Mouse (Mus musculus) heart, embryonic 14.5 days (tissue): ENCODE results near the gene Eif1. TPM values are rescaled to one million over a fixed set of nuclear protein-coding genes. Genes with fewer than 3 reads are reported as not detected.

Source experiments
- ATAC-seq: fragments of 200-750 bp; cut with Nextera tagmentation; 2 replicates; pipeline ENCODE4 v1.8.0; 2017; ENCODE audit warnings: low read depth, moderate TSS enrichment; ENCODE audit not compliant: insufficient number of reproducible peaks, insufficient read depth, low FRiP score
- H3K27ac ChIP-seq, 2 experiments: fragments of 200-500 bp in 1 of 2; fragments of 300-500 bp in 1 of 2; sonication (generic) in 1 of 2; replicated peaks in 1 of 2; 2 replicates each; pipeline ENCODE4 v1.5.1; 2012 to 2014; ENCODE audit warnings: low read depth in 2 of 2, low read length in 2 of 2, control low read depth in 1 of 2, mild to moderate bottlenecking in 1 of 2, mixed read lengths in 1 of 2; ENCODE audit not compliant: control insufficient read depth in 1 of 2, insufficient read depth in 1 of 2
- H3K27me3 ChIP-seq: fragments of 300-500 bp; sonication (generic); 2 replicates; pipeline ENCODE4 v1.6.1; 2014; ENCODE audit warnings: mild to moderate bottlenecking, low read length, control low read depth; ENCODE audit not compliant: control insufficient read depth, insufficient read depth
- H3K36me3 ChIP-seq: fragments of 300-500 bp; sonication (generic); 2 replicates; pipeline ENCODE4 v1.6.1; 2014; ENCODE audit warnings: mild to moderate bottlenecking, control low read depth, low read length, mixed read lengths; ENCODE audit not compliant: control insufficient read depth, insufficient read depth
- H3K4me1 ChIP-seq, 2 experiments: fragments of 200-500 bp in 1 of 2; fragments of 300-500 bp in 1 of 2; sonication (generic) in 1 of 2; 2 replicates each; pipeline ENCODE4 v1.6.1; 2012 to 2014; ENCODE audit warnings: low read length in 2 of 2, control low read depth in 1 of 2, mixed read lengths in 1 of 2; ENCODE audit not compliant: control insufficient read depth in 2 of 2, insufficient read depth in 2 of 2
- H3K4me2 ChIP-seq: fragments of 300-500 bp; sonication (generic); 2 replicates; pipeline ENCODE4 v1.6.1; 2014; ENCODE audit warnings: mild to moderate bottlenecking, low read length
- H3K4me3 ChIP-seq, 2 experiments: fragments of 200-500 bp in 1 of 2; fragments of 300-500 bp in 1 of 2; sonication (generic) in 1 of 2; 2 replicates each; pipeline ENCODE4 v1.5.1; 2012 to 2014; ENCODE audit warnings: low read length in 2 of 2, mild to moderate bottlenecking in 2 of 2, control low read depth in 1 of 2, low read depth in 1 of 2, moderate library complexity in 1 of 2; ENCODE audit not compliant: control insufficient read depth in 1 of 2, insufficient read depth in 1 of 2
- H3K9ac ChIP-seq: fragments of 300-500 bp; sonication (generic); 2 replicates; pipeline ENCODE4 v1.6.1; 2014; ENCODE audit warnings: mild to moderate bottlenecking, low read length
- H3K9me3 ChIP-seq: fragments of 300-500 bp; sonication (generic); 2 replicates; pipeline ENCODE4 v1.6.1; 2016; ENCODE audit warnings: low read length, control low read depth; ENCODE audit not compliant: control insufficient read depth
- whole genome bisulfite sequencing: fragments of 180-500 bp; shearing (Covaris S2); extraction: QIAGEN DNeasy Blood & Tissue Kit; methylation state at CpG from one replicate; pipeline ENCODE4 v1.1.7; 2014; 5-methylcytosine and 5-hydroxymethylcytosine counted together
- polyA plus RNA-seq: library from polyadenylated mRNA; unstranded; fragments of >200 nt; fragmentation: Nextera tagmentation; extraction: Ambion mirVana; gene quantifications from 2 replicates; pipeline ENCODE4 v1.2.1, GENCODE M21; 2014

Eif1 gene
- polyA plus RNA-seq, 1 experiment from 2014 or later: 1,900 TPM

DNA sequence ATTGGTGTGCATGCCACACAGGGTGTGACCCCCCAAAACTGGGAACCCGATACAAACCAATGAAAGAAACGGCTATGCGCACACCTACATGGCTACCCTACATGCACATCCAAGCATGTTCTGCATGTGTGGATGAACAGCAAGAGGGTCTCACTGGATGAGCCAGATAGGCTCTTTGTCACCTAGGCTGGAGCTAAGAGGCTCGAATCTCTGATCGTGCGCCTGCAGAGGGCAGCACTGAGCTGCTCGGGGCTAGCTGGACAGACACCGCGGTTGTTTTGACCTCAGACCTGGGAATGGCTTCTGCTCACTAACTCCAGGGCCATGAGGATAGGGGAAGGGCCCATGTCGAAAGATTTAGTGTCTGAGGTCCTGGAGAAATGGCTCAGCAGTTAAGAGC, 37.1 kb upstream of the Eif1 start:
- Histone ChIP-seq H3K27me3 (no peaks in the 10 kb centered on the region), H3K4me1 (no peaks in the 10 kb centered on the region), H3K9ac (no peak overlapping the region), H3K4me2 (no peak overlapping the region), H3K36me3 (no peaks in the 10 kb centered on the region), H3K27ac (no peak overlapping the region), H3K9me3 (no peaks in the 10 kb centered on the region), H3K4me3 (no peak overlapping the region)
- 23% methylated on average over 10 of the region's 10 CpGs for WGBS
- ATAC-seq: no peak

DNA sequence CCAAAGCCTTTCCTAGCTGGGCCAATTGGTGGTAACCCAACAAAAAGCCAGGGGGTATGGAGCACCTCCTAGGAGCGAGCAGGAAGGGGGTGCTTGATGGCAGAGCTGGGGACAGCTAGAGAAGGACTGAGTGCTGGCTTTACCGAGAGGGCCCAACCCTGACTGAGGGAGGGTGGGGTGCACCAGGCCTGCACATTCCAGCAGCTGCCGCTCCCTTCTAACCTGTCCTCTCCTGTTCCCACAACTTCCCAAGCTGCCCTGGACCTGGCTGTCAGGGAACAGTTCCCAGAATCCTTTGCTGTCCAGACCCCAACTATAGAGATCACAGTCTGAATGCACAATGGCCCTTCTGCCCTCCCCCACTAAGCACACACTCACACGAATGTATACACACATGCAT, 34.7 kb upstream of the Eif1 start:
- no peaks in the 10 kb centered on the region for H3K36me3 ChIP-seq
- no peak overlapping the region for H3K4me2 ChIP-seq
- ATAC-seq: no peak
- no peaks in the 10 kb centered on the region for H3K9me3 ChIP-seq
- H3K9ac ChIP-seq: no peak overlapping the region
- no peaks in the 10 kb centered on the region for H3K27me3 ChIP-seq
- WGBS: 85% methylated on average over 4 of the region's 4 CpGs
- no peak overlapping the region for H3K4me3 ChIP-seq
- H3K4me1 ChIP-seq: peaks cover 3 to 9% of the 10 kb centered on the region in 2 experiments; a peak in 1 of 4 replicates
- no peak overlapping the region for H3K27ac ChIP-seq

DNA sequence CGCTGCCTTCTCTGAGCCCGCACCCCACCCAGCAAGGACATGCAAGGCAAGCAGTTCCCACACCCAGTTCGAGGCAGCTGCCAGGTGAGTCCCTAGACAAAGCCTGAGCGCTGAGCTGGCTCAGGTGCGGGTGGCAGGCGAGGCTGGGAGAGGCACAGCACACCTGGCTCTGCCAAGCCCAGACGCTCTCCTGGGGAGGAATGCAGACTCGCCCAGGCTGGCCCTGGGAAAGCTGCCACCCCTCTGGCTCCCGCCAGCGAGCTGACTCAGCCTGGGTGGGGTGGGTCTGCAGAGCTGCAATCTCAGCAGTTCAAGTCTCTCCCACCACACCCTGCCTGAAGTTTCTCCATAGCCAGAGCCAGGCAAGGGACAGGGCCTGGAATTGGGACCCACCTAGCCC, 32.7 kb upstream of the Eif1 start:
- H3K9me3 ChIP-seq: no peaks in the 10 kb centered on the region
- H3K27ac ChIP-seq: no peak overlapping the region
- no peak for ATAC-seq
- H3K4me3 ChIP-seq: no peak overlapping the region
- WGBS: 38% methylated on average over 10 of the region's 10 CpGs
- no peaks in the 10 kb centered on the region for H3K36me3 ChIP-seq
- H3K4me2 ChIP-seq: no peak overlapping the region
- no peaks in the 10 kb centered on the region for H3K27me3 ChIP-seq
- H3K9ac ChIP-seq: no peak overlapping the region
- peaks cover 12 to 17% of the 10 kb centered on the region in 2 experiments; a peak in 3 of 4 replicates for H3K4me1 ChIP-seq

DNA sequence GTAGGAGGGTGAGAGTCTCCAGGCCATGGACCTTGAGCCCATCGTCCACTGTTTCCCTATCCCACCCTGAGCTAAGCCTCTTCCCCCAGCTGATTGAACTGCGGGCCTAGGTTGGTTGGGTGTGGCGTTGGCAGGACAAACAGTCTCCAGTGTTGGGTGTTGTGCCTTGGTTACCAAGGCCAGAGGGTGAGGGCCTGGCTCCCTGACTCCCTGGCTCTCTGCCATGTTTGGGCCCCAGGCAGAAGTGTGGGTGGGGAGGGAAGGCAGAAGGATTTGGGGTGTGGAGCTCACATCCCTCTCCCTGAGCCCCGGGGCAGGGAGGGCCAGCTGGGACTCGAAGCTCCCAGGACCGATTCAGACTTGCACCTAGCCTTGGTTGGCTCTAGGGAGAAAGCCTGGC, 30.7 kb upstream of the Eif1 start:
- Histone ChIP-seq H3K27me3 (no peaks in the 10 kb centered on the region), H3K4me3 (no peak overlapping the region), H3K9me3 (no peaks in the 10 kb centered on the region), H3K4me2 (no peak overlapping the region), H3K9ac (no peak overlapping the region), H3K36me3 (no peaks in the 10 kb centered on the region), H3K27ac (no peak overlapping the region), H3K4me1 (peaks cover 12 to 17% of the 10 kb centered on the region in 2 experiments; a peak in 3 of 4 replicates)
- 75% methylated on average over 6 of the region's 6 CpGs for WGBS
- no peak for ATAC-seq

DNA sequence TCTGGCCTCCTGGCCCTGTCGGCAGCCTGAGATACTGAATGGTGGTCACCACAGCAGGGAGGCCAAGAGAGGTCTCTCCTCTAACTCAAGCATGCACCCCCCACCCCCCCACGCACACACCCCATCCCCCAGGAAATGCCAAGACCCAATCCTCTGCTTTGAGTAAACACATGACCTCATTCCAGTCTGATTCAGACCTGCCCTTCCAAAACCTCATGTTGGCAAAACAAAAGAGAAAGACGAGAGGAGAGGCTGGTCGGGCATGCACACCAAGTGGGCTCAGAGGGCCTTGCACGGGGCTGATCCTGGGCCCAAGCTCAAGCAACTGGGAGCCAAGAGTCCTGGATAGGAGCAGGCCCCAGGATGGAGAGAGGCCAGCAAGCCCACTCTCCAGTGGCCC, 29.4 kb upstream of the Eif1 start:
- Histone ChIP-seq H3K27ac (0 out of 4 replicates have a peak overlapping the region, but pooled peaks of 1 of the 2 experiments have one; percentile 6), H3K4me2 (no peak overlapping the region), H3K27me3 (no peaks in the 10 kb centered on the region), H3K36me3 (no peaks in the 10 kb centered on the region), H3K9me3 (no peaks in the 10 kb centered on the region), H3K4me1 (peaks cover 12 to 17% of the 10 kb centered on the region in 2 experiments; a peak in 3 of 4 replicates), H3K4me3 (no peak overlapping the region), H3K9ac (no peak overlapping the region)
- ATAC-seq: no peak
- WGBS: 47% methylated on average over 5 of the region's 5 CpGs

DNA sequence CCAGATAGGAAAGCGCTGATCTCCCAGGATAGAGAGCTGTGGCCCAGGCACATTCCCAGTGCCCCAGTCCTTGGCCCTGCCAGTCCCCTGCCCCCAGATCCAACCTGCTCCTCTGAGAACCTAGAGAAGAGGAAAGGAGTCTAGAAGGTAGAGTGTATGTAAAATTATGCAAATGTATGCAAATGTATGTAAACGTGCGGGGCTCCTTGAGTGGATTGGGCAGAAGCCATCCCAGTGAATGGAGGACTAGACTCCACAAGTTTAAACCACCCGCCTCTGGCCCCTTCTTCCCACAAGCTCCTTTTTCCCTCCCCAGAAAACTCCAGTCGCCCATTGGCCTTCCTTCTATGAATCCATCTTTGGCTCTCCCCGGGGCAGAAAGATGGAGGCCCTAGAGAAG, 26.8 kb upstream of the Eif1 start:
- Histone ChIP-seq H3K27me3 (peaks cover 5% of the 10 kb centered on the region; the same call in 1 of the 2 replicates), H3K4me1 (peaks cover 12 to 17% of the 10 kb centered on the region in 2 experiments; a peak in 3 of 4 replicates), H3K27ac (no peak overlapping the region), H3K9ac (no peak overlapping the region), H3K4me2 (no peak overlapping the region), H3K9me3 (no peaks in the 10 kb centered on the region), H3K4me3 (no peak overlapping the region), H3K36me3 (no peaks in the 10 kb centered on the region)
- 58% methylated on average over 6 of the region's 6 CpGs for WGBS
- ATAC-seq: no peak

DNA sequence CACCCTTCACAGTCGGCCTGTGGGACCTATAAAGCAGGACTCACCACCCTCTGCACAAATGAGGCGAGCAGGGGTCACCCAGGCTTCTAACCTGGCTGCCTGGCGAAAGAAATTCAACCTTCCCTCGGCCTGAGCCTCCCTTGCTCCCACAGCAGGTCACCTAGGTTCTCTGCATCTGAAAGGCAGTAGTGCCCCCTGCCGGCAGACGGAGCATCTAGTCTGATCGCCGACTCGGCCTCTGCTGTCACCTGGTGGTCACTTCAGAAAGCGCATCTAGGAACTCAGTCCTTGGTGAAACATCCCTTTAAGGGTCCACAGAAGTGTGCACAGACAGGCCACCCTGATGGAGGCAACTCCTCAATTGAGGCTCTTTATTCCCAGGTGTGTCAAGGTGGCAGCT, 24.4 kb upstream of the Eif1 start:
- Histone ChIP-seq H3K4me1 (peaks cover 5 to 7% of the 10 kb centered on the region in 2 experiments; a peak in 3 of 4 replicates), H3K9ac (no peak overlapping the region), H3K4me2 (no peak overlapping the region), H3K27ac (no peak overlapping the region), H3K4me3 (no peak overlapping the region), H3K27me3 (peaks cover 5% of the 10 kb centered on the region; the same call in 1 of the 2 replicates), H3K36me3 (no peaks in the 10 kb centered on the region), H3K9me3 (no peaks in the 10 kb centered on the region)
- WGBS: 8% methylated on average over 10 of the region's 10 CpGs
- no peak for ATAC-seq

DNA sequence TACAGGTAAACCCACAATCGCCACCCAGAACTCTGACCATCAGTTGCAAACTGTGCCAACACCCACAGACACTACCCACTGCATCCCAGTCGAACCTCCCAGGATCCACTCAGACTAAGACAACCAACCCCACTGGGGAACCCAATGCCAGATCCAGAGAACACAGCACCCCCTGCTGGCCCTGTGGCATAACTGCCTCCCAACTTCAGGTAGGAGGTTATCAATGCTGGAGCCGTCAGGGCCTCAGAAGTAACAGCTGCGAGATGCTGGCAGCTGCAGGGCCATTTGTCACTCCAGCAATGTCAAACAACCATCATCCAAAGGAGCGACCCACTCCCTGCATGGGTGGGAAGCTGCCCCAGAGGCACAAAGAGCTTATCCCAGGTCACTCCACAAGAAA, 21.9 kb upstream of the Eif1 start:
- no peak overlapping the region for H3K27ac ChIP-seq
- no peaks in the 10 kb centered on the region for H3K36me3 ChIP-seq
- peak overlapping the region; percentile 53 for H3K4me2 ChIP-seq
- H3K4me1 ChIP-seq: no peaks in the 10 kb centered on the region
- WGBS: 24% methylated on average over 5 of the region's 5 CpGs
- no peaks in the 10 kb centered on the region for H3K9me3 ChIP-seq
- ATAC-seq: no peak
- H3K27me3 ChIP-seq: peaks cover 5% of the 10 kb centered on the region; the same call in 1 of the 2 replicates
- H3K9ac ChIP-seq: no peak overlapping the region
- H3K4me3 ChIP-seq: no peak overlapping the region
